Mouse (Mus musculus): Measurements from ENCODE around the gene Zfp966.
"Not testable (repeated sequence)": the region's sequence is repeated elsewhere in the genome, so short reads cannot be mapped to it uniquely, and the experiment has no call there.

The Zfp966 gene

DNA sequence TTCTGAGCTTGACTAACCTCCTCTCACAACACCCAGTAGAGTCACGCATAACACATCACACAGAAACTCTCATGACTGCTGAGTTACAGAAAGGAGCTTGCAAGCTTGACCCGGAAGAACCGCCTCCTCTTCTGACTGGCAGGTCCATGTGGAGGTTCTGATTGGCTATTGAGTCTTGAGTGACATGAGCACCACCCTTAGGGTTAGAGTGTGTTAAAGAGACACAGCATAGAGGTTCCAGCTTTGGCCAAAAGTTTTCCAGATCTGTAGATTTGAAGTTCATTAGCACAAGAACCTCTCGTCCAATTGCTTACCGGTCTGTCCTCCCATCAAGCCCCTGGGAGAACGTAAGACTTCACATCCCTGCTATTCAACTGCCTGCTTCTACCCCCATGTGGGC lies at the start of gene Zfp966:
TSS of gene Zfp966 (minus strand) at position 101 of the 400 bp plus-strand sequence.
- not testable (repeated sequence) for DNase-seq (ENCODE audit: low spot score)

DNA sequence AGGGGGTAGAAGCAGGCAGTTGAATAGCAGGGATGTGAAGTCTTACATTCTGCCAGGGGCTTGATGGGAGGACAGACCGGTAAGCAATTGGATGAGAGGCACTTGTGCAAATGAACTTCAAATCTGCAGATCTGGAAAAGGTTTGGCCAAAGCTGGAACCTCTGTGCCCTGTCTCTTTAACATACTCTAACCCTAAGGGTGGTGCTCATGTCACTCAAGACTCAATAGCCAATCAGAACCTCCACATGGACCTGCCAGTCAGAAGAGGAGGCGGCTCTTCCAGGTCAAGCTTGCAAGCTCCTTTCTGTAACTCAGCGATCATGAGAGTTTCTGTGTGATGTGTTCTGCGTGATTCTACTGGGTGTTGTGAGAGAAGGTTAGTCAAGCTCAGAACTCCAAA lies 34.1 kb upstream of the Zfp966 start, which contains the start of gene Gm2026:
TSS of gene Gm2026 (plus strand) at position 301 of the 400 bp plus-strand sequence.
- not testable (repeated sequence) for DNase-seq (ENCODE audit: low spot score)

DNA sequence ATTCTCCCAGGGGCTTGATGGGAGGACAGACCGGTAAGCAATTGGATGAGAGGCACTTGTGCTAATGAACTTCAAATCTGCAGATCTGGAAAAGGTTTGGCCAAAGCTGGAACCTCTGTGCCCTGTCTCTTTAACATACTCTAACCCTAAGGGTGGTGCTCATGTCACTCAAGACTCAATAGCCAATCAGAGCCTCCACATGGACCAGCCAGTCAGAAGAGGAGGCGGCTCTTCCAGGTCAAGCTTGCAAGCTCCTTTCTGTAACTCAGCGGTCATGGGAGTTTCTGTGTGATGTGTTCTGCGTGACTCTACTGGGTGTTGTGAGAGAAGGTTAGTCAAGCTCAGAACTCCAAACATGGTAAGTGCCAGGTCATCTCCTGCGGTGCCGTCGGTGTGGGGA lies 61.9 kb downstream of the Zfp966 start, which contains the start of gene Gm6710:
TSS of gene Gm6710 (plus strand) at position 196 of the 400 bp plus-strand sequence.
- not testable (repeated sequence) for DNase-seq (ENCODE audit: low spot score)
